Mouse (Mus musculus) spleen, adult 2 months (tissue): ENCODE measurements around the gene Vamp1.

Experiments
- CTCF ChIP-seq: fragments of 200-500 bp; IDR thresholded peaks from 2 replicates; pipeline ENCODE4 v1.5.1; 2011; ENCODE audit warnings: mild to moderate bottlenecking, inconsistent platforms; ENCODE audit not compliant: insufficient read depth, insufficient read length, insufficient replicate concordance; ENCODE audit errors: extremely low read depth
- POLR2A ChIP-seq: fragments of 200-500 bp; IDR thresholded peaks from 2 replicates; pipeline ENCODE4 v1.6.1; 2011; ENCODE audit warnings: low read depth, low read length, inconsistent platforms

DNA sequence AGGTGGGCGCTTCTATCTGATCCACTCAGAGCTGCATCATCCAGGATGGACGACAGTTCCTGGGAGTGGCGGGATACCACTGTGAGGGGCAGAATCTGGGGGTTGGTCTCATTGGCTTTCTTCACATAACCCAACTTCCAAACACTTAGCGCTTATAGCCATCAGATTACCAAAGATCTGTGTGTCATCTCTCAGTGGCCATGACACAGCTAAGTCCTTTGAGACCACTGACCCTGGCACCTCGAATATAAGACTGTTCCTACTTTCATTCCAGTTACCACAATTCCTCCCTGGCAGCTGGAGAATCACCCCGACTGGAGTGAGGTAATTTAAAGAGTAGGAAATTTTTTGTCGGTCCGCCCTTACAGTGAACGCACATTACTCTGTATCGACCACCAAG is 29.1 kb upstream of the Vamp1 start:
- TF ChIP-seq POLR2A (no peak), CTCF (no peak)
